Mouse (Mus musculus) ES-E14 (cell line): Measurements from ENCODE around the gene Ccdc12.

ENCODE experiments used
- ZC3H11A ChIP-seq: IDR thresholded peaks from 2 replicates; pipeline ENCODE4 v1.6.1; 2012; ENCODE audit warnings: low read depth, mild to moderate bottlenecking, inconsistent platforms, low read length, borderline replicate concordance
- ZNF384 ChIP-seq: IDR thresholded peaks from 2 replicates; pipeline ENCODE4 v1.6.1; 2012; ENCODE audit warnings: low read depth, low read length, inconsistent platforms

DNA sequence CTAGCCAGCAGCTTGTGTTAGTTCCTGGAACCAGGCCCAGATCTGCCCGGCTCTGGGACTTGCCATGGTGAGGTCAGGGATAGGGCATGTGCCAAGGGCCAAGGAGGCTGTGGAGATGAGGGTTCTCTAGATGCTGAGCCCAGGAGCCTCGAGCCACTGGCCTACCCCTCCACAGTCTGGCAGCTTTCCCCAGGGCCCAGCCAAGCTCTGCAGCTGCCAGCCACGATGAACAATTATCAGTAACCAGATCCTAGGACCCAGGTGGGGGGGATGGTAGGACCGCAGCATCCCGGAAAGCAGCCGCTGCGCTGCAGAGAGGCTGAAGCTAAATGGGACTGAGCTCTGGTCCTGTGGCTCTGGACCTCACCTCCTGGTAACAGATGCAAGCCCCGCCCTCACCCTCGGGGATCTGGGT is 69.4 kb downstream of the Ccdc12 start:
- TF ChIP-seq ZNF384, result no peak
- no peak for TF ChIP-seq ZC3H11A
